ENCODE assay signal across 8 mouse cellular contexts in genomic region chr17:25951803-25952623, GRCm38 (mm10). TPM values are rescaled to one million over a fixed set of nuclear protein-coding genes. Genes with fewer than 3 reads are reported as not detected.
DNase-seq lines count a peak whose midpoint lies in the region; ATAC-seq lines count a peak whose summit lies in the region.

A930017K11Rik (minus strand) TSS chr17:25952565.

- peak; percentile 47; the same call in 1 of the 2 replicates for ATAC-seq in kidney, embryonic 16.5 days (ENCODE audit: low FRiP score, low TSS enrichment)
- no peak for ATAC-seq in hindbrain, embryonic 12.5 days (ENCODE audit: low FRiP score)
- ATAC-seq in monocyte, adult 5-6 weeks (replicated peaks; ENCODE audit: insufficient number of reproducible peaks, low FRiP score, low TSS enrichment, poor library complexity, severe bottlenecking), result no peak

- H3K9me3 ChIP-seq in kidney, embryonic 16.5 days (ENCODE audit: low read length), result no peaks in the 10 kb centered on the region
- H3K9me3 ChIP-seq in hindbrain, embryonic 12.5 days (replicated peaks), result no peaks in the 10 kb centered on the region

- peak within 1 kb of the TSS; percentile 70 for H3K4me2 ChIP-seq in kidney, embryonic 16.5 days (replicated peaks; ENCODE audit: low read depth, low read length)
- peak within 1 kb of the TSS; percentile 57 for H3K4me2 ChIP-seq in hindbrain, embryonic 12.5 days (replicated peaks)

- peak within 1 kb of the TSS; percentile 69 for H3K9ac ChIP-seq in kidney, embryonic 16.5 days (replicated peaks; ENCODE audit: low read length)
- peak within 1 kb of the TSS; percentile 38; the same call in 1 of the 2 replicates for H3K9ac ChIP-seq in hindbrain, embryonic 12.5 days

- DNase-seq in kidney, adult 18-20 months, result no peak
- DNase-seq in cerebellum, postnatal 10 days, result peak; percentile 58 to 63
- peak; percentile 19 for DNase-seq in mesoderm, embryonic 11.5 days (ENCODE audit: low read depth, low spot score)
- no peak for DNase-seq in frontal cortex, postnatal 25 days (ENCODE audit: low spot score in 2 of 2)
- no peak for DNase-seq in spleen, adult 12 weeks (ENCODE audit: low spot score)

- H3K27ac ChIP-seq in kidney, embryonic 16.5 days (ENCODE audit: low read length), result peak within 1 kb of the TSS; percentile 75
- H3K27ac ChIP-seq in hindbrain, embryonic 12.5 days, result no peak within 1 kb of the TSS

- H3K27me3 ChIP-seq in kidney, embryonic 16.5 days (ENCODE audit: insufficient read depth, low read length), result peaks cover 36% of the 10 kb centered on the region
- peaks cover 49% of the 10 kb centered on the region for H3K27me3 ChIP-seq in hindbrain, embryonic 12.5 days

- H3K4me1 ChIP-seq in kidney, embryonic 16.5 days (ENCODE audit: insufficient read depth, low read length), result peaks cover 8% of the 10 kb centered on the region; the same call in 1 of the 2 replicates
- peaks cover 16% of the 10 kb centered on the region for H3K4me1 ChIP-seq in hindbrain, embryonic 12.5 days

- H3K36me3 ChIP-seq in kidney, embryonic 16.5 days (ENCODE audit: insufficient read depth, low read length), result no peaks in the 10 kb centered on the region
- no peaks in the 10 kb centered on the region for H3K36me3 ChIP-seq in hindbrain, embryonic 12.5 days

- peak within 1 kb of the TSS; percentile 55 for H3K4me3 ChIP-seq in kidney, embryonic 16.5 days (ENCODE audit: low read length)
- H3K4me3 ChIP-seq in hindbrain, embryonic 12.5 days, result peak within 1 kb of the TSS; percentile 36

- 1% methylated on average over 58 of the region's 58 CpGs for WGBS in kidney, embryonic 16.5 days
- WGBS in hindbrain, embryonic 12.5 days, result 1% methylated on average over 58 of the region's 58 CpGs

RNA-seq across cellular contexts. Expression of gene A930017K11Rik, which starts in this region (rescaled TPM):
- polyA plus RNA-seq in kidney, embryonic 16.5 days (2015; fragmentation: Nextera tagmentation; extraction: Ambion mirVana), result 8.1 and 9.5 TPM in 2 replicates
- 0.17 and 0.18 TPM in 2 replicates for polyA plus RNA-seq in hindbrain, embryonic 12.5 days (2016; fragmentation: Nextera tagmentation; extraction: Ambion mirVana)
- not detected in 3 replicates for total RNA-seq in monocyte, adult 5-6 weeks (2017)

Comparison
In these comparisons a context has a peak if more than half of its experiments do, and no peak if none do; other contexts are left out.
1. DNase-seq: peak in cerebellum, postnatal 10 days (2 of 2) and mesoderm, embryonic 11.5 days (single experiment); none in kidney, adult 18-20 months (single experiment), frontal cortex, postnatal 25 days (0 of 2) and spleen, adult 12 weeks (single experiment).